Mouse (Mus musculus): Measurements from ENCODE around the gene Ubc.

DNA sequence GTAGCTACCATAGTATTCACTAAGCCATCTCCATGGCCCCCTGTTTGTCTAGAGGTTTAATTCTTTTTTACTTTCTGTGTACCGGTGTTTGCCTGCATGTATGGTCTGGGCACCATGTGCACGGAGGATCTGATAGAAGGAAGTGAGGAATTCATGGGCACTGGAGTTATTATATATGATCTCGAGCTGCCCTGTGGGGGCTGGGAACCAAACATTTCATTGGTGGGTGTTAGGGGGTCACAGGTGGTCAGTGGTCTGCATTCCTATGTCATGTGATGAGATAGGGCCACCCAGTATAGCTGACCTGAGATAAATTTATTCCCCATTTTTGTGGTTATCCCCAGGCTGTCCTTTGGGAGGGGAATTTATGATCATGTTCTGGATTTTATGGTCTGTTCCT, 5.0 kb upstream of the Ubc start:
- TF ChIP-seq CTCF (IDR thresholded peaks at IDR 0.05; ENCODE audit: low read depth, low read length) (no peak), POLR2A (IDR thresholded peaks at IDR 0.05; ENCODE audit: extremely low read depth, insufficient read depth, low read length) (no peak)

Measured in liver, adult 2 months (tissue).